Mouse (Mus musculus): ENCODE measurements around the gene Gm11213.

Gm11213 gene

GRCm38 (mm10) chr4:63604945-63605344 lies at the start of gene Gm11213:
TSS of gene Gm11213 (minus strand) at chr4:63605261.
- no peak for DNase-seq (ENCODE audit: low spot score)

GRCm38 (mm10) chr4:63654381-63654780 lies 49.3 kb upstream of the Gm11213 start:
- no peak for DNase-seq (ENCODE audit: low spot score)

GRCm38 (mm10) chr4:63643956-63644726 lies 39.1 kb upstream of the Gm11213 start:
- DNase-seq (ENCODE audit: low spot score) = no peak

- no peak for DNase-seq (ENCODE audit: low spot score)
Measured at GRCm38 (mm10) chr4:63639842-63640241, 34.8 kb upstream of the Gm11213 start.

- DNase-seq (ENCODE audit: low spot score) = no peak
Measured at GRCm38 (mm10) chr4:63638603-63639002, 33.5 kb upstream of the Gm11213 start.

- no peak for DNase-seq (ENCODE audit: low spot score)
Measured at GRCm38 (mm10) chr4:63633181-63633580, 28.1 kb upstream of the Gm11213 start.

- DNase-seq (ENCODE audit: low spot score) = no peak
Measured at GRCm38 (mm10) chr4:63627111-63627510, 22.1 kb upstream of the Gm11213 start.

- no peak for DNase-seq (ENCODE audit: low spot score)
Measured at GRCm38 (mm10) chr4:63625563-63626080, 20.6 kb upstream of the Gm11213 start.

GRCm38 (mm10) chr4:63622378-63622835 lies 17.3 kb upstream of the Gm11213 start, which contains the start of gene Tex48:
TSS of gene Tex48 (minus strand) at chr4:63622428.
- DNase-seq (ENCODE audit: low spot score) = peak; percentile 20

GRCm38 (mm10) chr4:63621861-63622260 lies 16.8 kb upstream of the Gm11213 start:
- peak; percentile 18 for DNase-seq (ENCODE audit: low spot score)

- DNase-seq (ENCODE audit: low spot score) = no peak
Measured at GRCm38 (mm10) chr4:63608391-63608790, 3.3 kb upstream of the Gm11213 start.

- no peak for DNase-seq (ENCODE audit: low spot score)
Measured at GRCm38 (mm10) chr4:63605968-63606367, 907 bp upstream of the Gm11213 start.

GRCm38 (mm10) chr4:63605545-63605944 lies 484 bp upstream of the Gm11213 start:
- no peak for DNase-seq (ENCODE audit: low spot score)

- no peak for DNase-seq (ENCODE audit: low spot score)
Measured at GRCm38 (mm10) chr4:63601263-63601662, 3.8 kb downstream of the Gm11213 start.

GRCm38 (mm10) chr4:63600786-63601185 lies 4.3 kb downstream of the Gm11213 start:
- DNase-seq (ENCODE audit: low spot score) = no peak

GRCm38 (mm10) chr4:63596010-63596409 lies 9.1 kb downstream of the Gm11213 start:
- DNase-seq (ENCODE audit: low spot score) = no peak

GRCm38 (mm10) chr4:63595259-63595658 lies 9.8 kb downstream of the Gm11213 start:
- DNase-seq (ENCODE audit: low spot score) = no peak

GRCm38 (mm10) chr4:63594459-63595110 lies 10.5 kb downstream of the Gm11213 start:
- DNase-seq (ENCODE audit: low spot score) = peak; percentile 91

- DNase-seq (ENCODE audit: low spot score) = no peak
Measured at GRCm38 (mm10) chr4:63590538-63590937, 14.5 kb downstream of the Gm11213 start.

- no peak for DNase-seq (ENCODE audit: low spot score)
Measured at GRCm38 (mm10) chr4:63589987-63590386, 15.1 kb downstream of the Gm11213 start.

- DNase-seq (ENCODE audit: low spot score) = no peak
Measured at GRCm38 (mm10) chr4:63586240-63586639, 18.8 kb downstream of the Gm11213 start.

GRCm38 (mm10) chr4:63585216-63585615 lies 19.8 kb downstream of the Gm11213 start:
- DNase-seq (ENCODE audit: low spot score) = no peak

- no peak for DNase-seq (ENCODE audit: low spot score)
Measured at GRCm38 (mm10) chr4:63582580-63582979, 22.5 kb downstream of the Gm11213 start.
